ENCODE assay signal across 14 mouse cellular contexts in genomic region chr5:137070881-137071605, GRCm38 (mm10). TPM values are rescaled to one million over a fixed set of nuclear protein-coding genes. Genes with fewer than 3 reads are reported as not detected.
DNase-seq lines count a peak whose midpoint lies in the region; ATAC-seq and TF ChIP-seq lines count a peak whose summit lies in the region.
"Had no signal": no experiment of that assay in that cellular context is flagged by ENCODE, and none has a peak within 500 bp of the region (broad histone marks: within the 10 kb centered on the region; RNA-seq: fewer than 3 reads in every experiment).

No protein-coding gene starts in this region.

- no peak overlapping the region for H3K27ac ChIP-seq in heart, embryonic 16.5 days (ENCODE audit: low read length)
- no peak overlapping the region for H3K27ac ChIP-seq in lung, embryonic 16.5 days (ENCODE audit: low read length)
- no peak overlapping the region for H3K27ac ChIP-seq in stomach, postnatal 0 days (replicated peaks)
- H3K27ac ChIP-seq: intestine, embryonic 15.5 days; kidney, postnatal 0 days; neural tube, embryonic 12.5 days had no signal

- DNase-seq in heart, postnatal 10 days, result no peak
- no peak for DNase-seq in lung, postnatal 25 days (ENCODE audit: low spot score)
- DNase-seq in adipocyte (ENCODE audit: low spot score), result peak; percentile 26
- DNase-seq in stomach, postnatal 0 days (ENCODE audit: low spot score), result no peak
- DNase-seq in adrenal gland, postnatal 10 days, result no peak
- DNase-seq: liver had no signal

- WGBS in heart, embryonic 16.5 days, result 84% methylated on average over 19 of the region's 19 CpGs
- 86% methylated on average over 19 of the region's 19 CpGs for WGBS in lung, embryonic 16.5 days
- 90% methylated on average over 18 of the region's 19 CpGs for WGBS in stomach, postnatal 0 days

- H3K9me3 ChIP-seq in heart, embryonic 16.5 days (replicated peaks; ENCODE audit: control insufficient read depth, low read length), result no peaks in the 10 kb centered on the region
- no peaks in the 10 kb centered on the region for H3K9me3 ChIP-seq in lung, embryonic 16.5 days (ENCODE audit: control insufficient read depth, low read length)
- no peaks in the 10 kb centered on the region for H3K9me3 ChIP-seq in stomach, postnatal 0 days (ENCODE audit: control insufficient read depth, low read length)
- H3K9me3 ChIP-seq: intestine, embryonic 15.5 days; neural tube, embryonic 12.5 days had no signal

- TF ChIP-seq CTCF in stomach, postnatal 0 days (IDR thresholded peaks at IDR 0.05; ENCODE audit: low read depth), result no peak

- H3K27me3 ChIP-seq in heart, embryonic 16.5 days (ENCODE audit: control insufficient read depth, insufficient read depth, low read length), result no peaks in the 10 kb centered on the region
- no peaks in the 10 kb centered on the region for H3K27me3 ChIP-seq in lung, embryonic 16.5 days (ENCODE audit: control insufficient read depth, insufficient read depth, low read depth, low read length)
- H3K27me3 ChIP-seq in stomach, postnatal 0 days (ENCODE audit: control insufficient read depth, insufficient read depth, low read length), result no peaks in the 10 kb centered on the region
- H3K27me3 ChIP-seq: neural tube, embryonic 12.5 days had no signal

- peaks cover 33% of the 10 kb centered on the region for H3K4me1 ChIP-seq in heart, embryonic 16.5 days (ENCODE audit: control insufficient read depth, insufficient read depth, low read length)
- peaks cover 35% of the 10 kb centered on the region for H3K4me1 ChIP-seq in lung, embryonic 16.5 days (replicated peaks; ENCODE audit: control insufficient read depth, insufficient read depth, low read length)
- H3K4me1 ChIP-seq in stomach, postnatal 0 days (replicated peaks; ENCODE audit: control insufficient read depth, insufficient read depth), result peaks cover 4% of the 10 kb centered on the region; the same call in 1 of the 2 replicates

- no peaks in the 10 kb centered on the region; the same call in 1 of the 2 replicates for H3K36me3 ChIP-seq in heart, embryonic 16.5 days (ENCODE audit: control insufficient read depth, insufficient read depth)
- H3K36me3 ChIP-seq in lung, embryonic 16.5 days (ENCODE audit: control insufficient read depth, insufficient read depth, low read length), result no peaks in the 10 kb centered on the region
- no peaks in the 10 kb centered on the region; the same call in 1 of the 2 replicates for H3K36me3 ChIP-seq in stomach, postnatal 0 days (ENCODE audit: control insufficient read depth, insufficient read depth, low read length)
- H3K36me3 ChIP-seq: intestine, embryonic 15.5 days; neural tube, embryonic 12.5 days had no signal

- no peak overlapping the region for H3K9ac ChIP-seq in heart, embryonic 16.5 days (ENCODE audit: low read length)
- peak overlapping the region; percentile 8; the same call in 1 of the 2 replicates for H3K9ac ChIP-seq in lung, embryonic 16.5 days (ENCODE audit: low read length)
- no peak overlapping the region for H3K9ac ChIP-seq in stomach, postnatal 0 days (ENCODE audit: low read length)
- H3K9ac ChIP-seq: intestine, embryonic 15.5 days; neural tube, embryonic 12.5 days had no signal

- intact Hi-C loops in heart, postnatal 10 days (cut with DNase I), result no loop called here

- H3K4me2 ChIP-seq in heart, embryonic 16.5 days (ENCODE audit: low read depth, low read length), result peak overlapping the region; percentile 57
- H3K4me2 ChIP-seq in lung, embryonic 16.5 days (ENCODE audit: low read depth, low read length), result no peak overlapping the region
- H3K4me2 ChIP-seq in stomach, postnatal 0 days (replicated peaks; ENCODE audit: low read depth), result peak overlapping the region; percentile 54

- no peak for ATAC-seq in heart, embryonic 16.5 days (replicated peaks; ENCODE audit: extremely low read depth, insufficient read depth, low FRiP score)
- ATAC-seq in lung, embryonic 16.5 days (ENCODE audit: low read depth), result no peak
- ATAC-seq in stomach, postnatal 0 days (ENCODE audit: low FRiP score, low TSS enrichment), result no peak

- no peak for TF ChIP-seq EP300 in stomach, postnatal 0 days (optimal IDR thresholded peaks at IDR 0.05)

- peak overlapping the region; percentile 33; the same call in 1 of the 2 replicates for H3K4me3 ChIP-seq in heart, embryonic 16.5 days (ENCODE audit: low read length)
- H3K4me3 ChIP-seq in lung, embryonic 16.5 days (ENCODE audit: low read length), result no peak overlapping the region; the same call in 1 of the 2 replicates
- no peak overlapping the region for H3K4me3 ChIP-seq in stomach, postnatal 0 days (ENCODE audit: low read depth, low read length)

RNA-seq across cellular contexts. Expression of gene Serpine1, which starts 1.0 kb away (rescaled TPM):
- polyA plus RNA-seq in heart, embryonic 16.5 days (2015; fragmentation: Nextera tagmentation; extraction: Ambion mirVana), result 1.1 and 1.3 TPM in 2 replicates
- 10 to 100 TPM; 11.0 to 19.3 TPM for total RNA-seq in heart, postnatal 10 days (2021)
- polyA plus RNA-seq in lung, embryonic 16.5 days (2015; fragmentation: Nextera tagmentation; extraction: Ambion mirVana), result 0.93 and 1.1 TPM in 2 replicates
- 0.25 and 0.27 TPM in 2 replicates for polyA plus RNA-seq in stomach, postnatal 0 days (2015; fragmentation: Nextera tagmentation; extraction: Ambion mirVana)
- 1 to 10 TPM; 1.4 to 4.6 TPM for total RNA-seq in adrenal gland, postnatal 10 days (2021)
- polyA plus RNA-seq: activated CD4-positive, CD25-positive, alpha-beta regulatory T cell, adult 4 months; forebrain, embryonic 11.5 days had no signal

RNA-seq across cellular contexts. Expression of gene Ap1s1, which starts 25.1 kb away (rescaled TPM):
- polyA plus RNA-seq in heart, embryonic 16.5 days (2015; fragmentation: Nextera tagmentation; extraction: Ambion mirVana), result 133 and 148 TPM in 2 replicates
- 10 to 100 TPM; 59.7 to 65.0 TPM for total RNA-seq in heart, postnatal 10 days (2021)
- 191 and 206 TPM in 2 replicates for polyA plus RNA-seq in lung, embryonic 16.5 days (2015; fragmentation: Nextera tagmentation; extraction: Ambion mirVana)
- 140 and 146 TPM in 2 replicates for polyA plus RNA-seq in stomach, postnatal 0 days (2015; fragmentation: Nextera tagmentation; extraction: Ambion mirVana)
- 100 to 1,000 TPM; 105 to 106 TPM for total RNA-seq in adrenal gland, postnatal 10 days (2021)

RNA-seq across cellular contexts. Expression of gene Vgf, which starts 44.9 kb away (rescaled TPM):
- polyA plus RNA-seq in heart, embryonic 16.5 days (2015; fragmentation: Nextera tagmentation; extraction: Ambion mirVana), result 0.09 TPM in 1 of 2 replicates, not detected in the other
- total RNA-seq in heart, postnatal 10 days (2021), result not detected
- polyA plus RNA-seq in lung, embryonic 16.5 days (2015; fragmentation: Nextera tagmentation; extraction: Ambion mirVana), result 0.13 TPM in 1 of 2 replicates, not detected in the other
- 1.8 TPM in 2 replicates for polyA plus RNA-seq in stomach, postnatal 0 days (2015; fragmentation: Nextera tagmentation; extraction: Ambion mirVana)
- total RNA-seq in adrenal gland, postnatal 10 days (2021), result 10 to 100 TPM in 1 of 2 experiments, 1 to 10 TPM in 1; 9.9 to 13.7 TPM
- total RNA-seq: gastrocnemius, postnatal 4 days had no signal
- polyA plus RNA-seq: activated CD4-positive, CD25-positive, alpha-beta regulatory T cell, adult 4 months had no signal

RNA-seq across cellular contexts. Expression of gene Trim56, which starts 45.0 kb away (rescaled TPM):
- polyA plus RNA-seq in heart, embryonic 16.5 days (2015; fragmentation: Nextera tagmentation; extraction: Ambion mirVana), result 7.1 and 7.2 TPM in 2 replicates
- total RNA-seq in heart, postnatal 10 days (2021), result 10 to 100 TPM; 21.2 to 21.6 TPM
- polyA plus RNA-seq in lung, embryonic 16.5 days (2015; fragmentation: Nextera tagmentation; extraction: Ambion mirVana), result 12.2 and 13.5 TPM in 2 replicates
- 4.4 and 4.5 TPM in 2 replicates for polyA plus RNA-seq in stomach, postnatal 0 days (2015; fragmentation: Nextera tagmentation; extraction: Ambion mirVana)
- total RNA-seq in adrenal gland, postnatal 10 days (2021), result 10 to 100 TPM; 26.5 to 32.5 TPM
